Mouse (Mus musculus) layer of hippocampus, adult 11-12 months (tissue): ENCODE data around the gene Ube2o.

Experiments used
- DNase-seq: peaks from one replicate; pipeline ENCODE4 v3.0.0; 2022; ENCODE audit warnings: low spot score

The Ube2o gene

GRCm38 (mm10) chr11:116581376-116581814 lies at the start of gene Ube2o:
Gene Ube2o (minus strand): TSS chr11:116581447.
- DNase-seq, result peak; percentile 86

- DNase-seq, result no peak
Measured at GRCm38 (mm10) chr11:116630171-116630965, 49.1 kb upstream of the Ube2o start.

- DNase-seq, result no peak
Measured at GRCm38 (mm10) chr11:116629472-116629871, 48.2 kb upstream of the Ube2o start.

- DNase-seq, result peak; percentile 94
Measured at GRCm38 (mm10) chr11:116628712-116629111, 47.5 kb upstream of the Ube2o start.

- no peak for DNase-seq
Measured at GRCm38 (mm10) chr11:116627072-116628020, 46.1 kb upstream of the Ube2o start.

GRCm38 (mm10) chr11:116626299-116627071 lies 45.2 kb upstream of the Ube2o start, which contains the start of gene Rhbdf2:
Gene Rhbdf2 (minus strand): TSS chr11:116627019.
- no peak for DNase-seq

GRCm38 (mm10) chr11:116625081-116626000 lies 44.1 kb upstream of the Ube2o start:
- peak; percentile 53 for DNase-seq

GRCm38 (mm10) chr11:116624131-116624832 lies 43.0 kb upstream of the Ube2o start:
- DNase-seq, result peak; percentile 34

GRCm38 (mm10) chr11:116623281-116624124 lies 42.3 kb upstream of the Ube2o start:
- DNase-seq, result no peak

- DNase-seq, result peak; percentile 40
Measured at GRCm38 (mm10) chr11:116621258-116621704, 40.0 kb upstream of the Ube2o start.

GRCm38 (mm10) chr11:116620559-116621253 lies 39.5 kb upstream of the Ube2o start:
- DNase-seq, result no peak

- DNase-seq, result no peak
Measured at GRCm38 (mm10) chr11:116620073-116620472, 38.8 kb upstream of the Ube2o start.

GRCm38 (mm10) chr11:116619561-116619960 lies 38.3 kb upstream of the Ube2o start:
- DNase-seq, result no peak

GRCm38 (mm10) chr11:116619156-116619555 lies 37.9 kb upstream of the Ube2o start:
- no peak for DNase-seq

- DNase-seq, result no peak
Measured at GRCm38 (mm10) chr11:116618666-116619065, 37.4 kb upstream of the Ube2o start.

GRCm38 (mm10) chr11:116617641-116618040 lies 36.4 kb upstream of the Ube2o start:
- peak; percentile 29 for DNase-seq

GRCm38 (mm10) chr11:116616438-116617118 lies 35.3 kb upstream of the Ube2o start:
- DNase-seq, result peak; percentile 24
